Mouse (Mus musculus): ENCODE measurements at regions not wholly inside any gene's neighbourhood (a gene's known extent, or its start where the extent isn't known, plus 50 kb on each side); places are given as distances from the start of the nearest gene placed in this dataset.
"Not testable (repeated sequence)": the region's sequence is repeated elsewhere in the genome, so short reads cannot be mapped to it uniquely, and the experiment has no call there.

DNA sequence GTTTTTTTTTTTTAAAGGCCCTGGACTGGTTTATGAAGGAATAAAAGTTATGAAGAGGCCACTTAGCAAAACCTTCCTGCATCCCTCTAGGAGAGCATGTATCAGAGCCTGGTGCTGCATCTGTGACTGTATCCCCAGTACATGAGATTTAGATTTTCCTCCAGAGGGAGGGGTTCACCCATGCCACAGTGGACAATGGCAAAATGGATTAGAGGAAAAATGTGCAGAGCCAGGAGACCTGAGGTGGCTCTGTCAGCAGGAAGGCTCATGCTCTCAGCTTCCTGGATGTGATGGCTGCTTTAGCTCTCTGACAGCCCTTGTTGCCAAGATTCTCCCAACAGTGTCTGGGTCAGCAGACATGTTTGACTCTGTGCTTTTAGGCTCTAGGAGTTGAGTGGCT lies 298.2 kb downstream of the Eipr1 start:
- DNase-seq (ENCODE audit: low spot score), result no peak

- DNase-seq (ENCODE audit: low spot score), result no peak
Measured at GRCm38 (mm10) chr12:29050516-29051251, 299.1 kb downstream of the Eipr1 start.

GRCm38 (mm10) chr12:29054367-29054766 lies 302.8 kb downstream of the Eipr1 start:
- no peak for DNase-seq (ENCODE audit: low spot score)

DNA sequence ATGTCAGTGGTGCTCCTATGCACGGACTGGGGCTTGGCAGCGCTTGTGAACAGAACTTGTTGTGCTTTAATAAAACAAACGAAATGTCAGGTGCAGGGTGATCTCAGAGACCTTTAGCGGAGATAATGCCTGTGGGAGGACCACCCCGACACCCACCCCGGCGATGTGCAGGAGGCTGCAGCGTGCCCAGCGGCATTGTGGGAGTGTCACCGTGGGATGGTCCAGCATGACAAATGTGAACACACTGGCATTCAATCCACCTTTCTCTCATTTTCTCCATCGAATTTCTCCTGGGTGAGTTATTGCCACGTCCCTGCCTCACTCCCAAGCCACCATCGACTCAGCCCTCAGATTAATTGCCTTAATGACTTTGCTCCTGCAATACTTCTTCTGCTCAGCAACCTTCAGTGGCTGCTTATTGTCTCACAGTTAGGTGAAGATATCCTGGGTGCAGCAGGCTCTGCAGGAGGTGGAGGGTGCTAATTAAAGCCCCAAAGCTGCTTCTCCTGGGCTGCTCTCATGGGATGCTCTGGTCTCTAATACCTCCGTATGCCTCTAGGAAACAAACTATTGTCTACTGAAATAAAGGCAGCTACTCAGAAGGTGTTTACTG lies 310.5 kb downstream of the Eipr1 start:
- DNase-seq (ENCODE audit: low spot score), result no peak

- no peak for DNase-seq (ENCODE audit: low spot score)
Measured at GRCm38 (mm10) chr12:29062801-29063200, 311.2 kb downstream of the Eipr1 start.

- no peak for DNase-seq (ENCODE audit: low spot score)
Measured at GRCm38 (mm10) chr12:29068180-29068579, 316.6 kb downstream of the Eipr1 start.

DNA sequence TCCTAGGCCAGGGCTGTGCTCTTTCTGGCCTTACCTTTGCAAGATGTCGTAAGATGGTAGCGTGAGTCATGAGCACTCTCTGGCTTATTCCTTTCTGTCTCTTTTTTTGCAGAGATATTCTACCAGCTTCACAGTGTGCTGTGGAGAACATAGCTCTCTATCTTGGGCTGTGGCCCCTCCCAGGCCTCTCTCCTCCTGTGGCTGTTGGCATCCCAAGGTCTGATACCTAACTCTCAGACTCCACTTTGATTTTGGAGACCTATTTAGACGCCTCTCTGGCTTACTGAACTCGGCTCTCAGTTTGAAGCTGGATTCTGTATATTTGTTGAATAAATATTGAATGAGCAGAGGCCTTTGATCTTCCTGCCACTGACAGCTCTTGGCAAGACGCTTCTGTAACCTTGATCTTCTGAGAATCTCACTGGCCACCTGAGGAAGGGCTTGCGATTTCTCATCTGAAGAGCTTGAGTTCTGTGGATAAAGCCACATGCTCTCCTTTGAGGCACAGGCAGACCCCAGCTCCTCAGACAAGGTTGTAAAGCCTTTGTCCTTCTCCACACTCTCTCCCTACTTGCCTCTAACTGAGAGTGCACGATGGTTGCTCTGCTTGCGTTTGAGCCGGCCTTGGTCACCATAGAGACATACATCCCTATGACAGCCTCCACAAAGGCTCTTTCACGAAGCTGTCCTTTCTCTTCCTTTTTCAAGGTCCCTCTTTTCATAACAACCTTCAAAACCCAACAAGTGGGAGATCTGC lies 323.7 kb downstream of the Eipr1 start:
- peak; percentile 15 for DNase-seq (ENCODE audit: low spot score)

GRCm38 (mm10) chr12:29076606-29077005 lies 325.0 kb downstream of the Eipr1 start:
- DNase-seq (ENCODE audit: low spot score), result no peak

GRCm38 (mm10) chr12:29079011-29079410 lies 327.4 kb downstream of the Eipr1 start:
- DNase-seq (ENCODE audit: low spot score), result no peak

- no peak for DNase-seq (ENCODE audit: low spot score)
Measured at GRCm38 (mm10) chr12:29083426-29084221, 332.0 kb downstream of the Eipr1 start.

GRCm38 (mm10) chr12:29087245-29087644 lies 335.6 kb downstream of the Eipr1 start:
- DNase-seq (ENCODE audit: low spot score), result not testable (repeated sequence)

DNA sequence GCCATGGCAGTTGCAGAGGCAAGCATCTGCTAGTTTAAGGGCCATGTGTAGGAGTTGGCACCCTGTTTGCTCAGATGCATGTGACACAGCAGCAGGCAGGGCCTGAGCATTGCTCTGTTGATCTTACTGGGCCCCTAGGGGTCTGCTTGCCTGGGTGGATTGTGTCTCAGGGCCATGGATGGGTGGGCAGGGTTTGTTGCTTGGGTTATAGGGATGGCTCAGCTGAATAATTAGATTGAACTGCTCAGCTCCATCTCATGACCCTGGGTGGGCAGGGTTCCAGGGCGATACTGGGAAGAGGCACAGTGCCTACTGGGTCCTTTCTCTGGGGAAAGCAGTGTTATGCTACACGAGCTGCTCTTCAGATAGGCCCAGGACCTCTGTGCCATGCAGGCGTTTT lies 338.0 kb downstream of the Eipr1 start:
- DNase-seq (ENCODE audit: low spot score), result no peak

DNA sequence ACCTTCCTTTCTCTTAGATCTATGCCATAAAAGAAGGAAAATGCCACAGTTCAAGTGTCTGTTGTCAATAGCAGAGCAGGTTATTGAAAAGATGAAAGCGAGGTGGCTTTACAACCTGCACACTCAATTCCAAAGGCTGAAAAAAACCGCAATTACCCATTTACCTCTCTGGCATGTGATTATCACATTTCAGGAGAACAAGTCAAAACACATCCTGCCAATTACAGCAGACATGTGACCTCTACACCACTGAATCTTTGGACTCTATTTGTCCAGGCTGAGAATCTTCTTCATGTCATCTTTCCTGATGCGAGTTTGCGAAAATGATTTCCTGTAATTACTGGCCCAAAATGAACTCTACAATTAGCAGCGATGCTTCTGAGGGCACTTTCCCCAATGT lies 338.8 kb downstream of the Eipr1 start:
- DNase-seq (ENCODE audit: low spot score), result no peak

GRCm38 (mm10) chr12:29095406-29096032 lies 343.9 kb downstream of the Eipr1 start:
- DNase-seq (ENCODE audit: low spot score), result no peak

DNA sequence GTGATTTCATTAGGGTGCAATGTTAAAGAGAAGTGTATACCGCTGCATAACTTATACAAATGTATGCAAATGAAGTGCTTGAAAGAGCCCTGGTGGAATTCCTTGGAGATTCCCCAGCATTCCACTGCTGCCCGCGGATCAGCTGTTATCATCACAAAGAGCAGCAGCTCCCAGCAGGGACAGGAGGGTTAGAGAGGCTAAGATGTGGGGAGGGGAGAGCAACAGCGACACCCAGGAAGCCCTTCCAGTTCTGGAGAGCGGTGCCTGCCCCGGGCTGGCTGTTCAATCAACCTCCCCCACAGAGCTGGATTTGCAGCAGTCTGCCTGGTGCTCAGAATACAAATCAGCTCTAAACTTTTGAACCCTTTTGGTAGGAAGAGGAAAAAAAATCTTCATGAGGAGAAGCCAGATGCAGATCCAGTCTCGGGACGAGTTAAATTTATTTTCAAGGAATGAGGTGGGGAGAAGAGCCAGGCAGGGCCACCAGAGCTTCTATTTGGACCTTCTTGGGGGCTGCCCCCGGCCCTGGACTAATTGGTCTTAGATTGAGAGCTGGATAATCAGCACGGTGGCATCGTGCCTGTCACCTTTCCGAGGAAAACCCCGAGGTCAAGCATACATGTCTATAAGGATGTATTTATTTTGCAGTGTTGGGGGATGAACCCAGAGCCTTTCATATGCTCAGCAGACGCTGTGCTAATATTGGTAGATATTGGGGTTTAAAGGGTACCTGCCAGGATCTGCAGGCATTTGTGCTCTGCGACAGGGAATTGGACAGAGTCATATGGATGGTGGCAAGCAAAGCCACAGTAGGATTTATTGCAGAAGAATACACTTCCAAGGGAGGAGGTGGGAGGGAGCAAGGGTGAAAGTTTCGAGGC lies 344.7 kb downstream of the Eipr1 start:
- DNase-seq (ENCODE audit: low spot score), result peak; percentile 15

GRCm38 (mm10) chr12:29100042-29100570 lies 348.5 kb downstream of the Eipr1 start:
- no peak for DNase-seq (ENCODE audit: low spot score)

DNA sequence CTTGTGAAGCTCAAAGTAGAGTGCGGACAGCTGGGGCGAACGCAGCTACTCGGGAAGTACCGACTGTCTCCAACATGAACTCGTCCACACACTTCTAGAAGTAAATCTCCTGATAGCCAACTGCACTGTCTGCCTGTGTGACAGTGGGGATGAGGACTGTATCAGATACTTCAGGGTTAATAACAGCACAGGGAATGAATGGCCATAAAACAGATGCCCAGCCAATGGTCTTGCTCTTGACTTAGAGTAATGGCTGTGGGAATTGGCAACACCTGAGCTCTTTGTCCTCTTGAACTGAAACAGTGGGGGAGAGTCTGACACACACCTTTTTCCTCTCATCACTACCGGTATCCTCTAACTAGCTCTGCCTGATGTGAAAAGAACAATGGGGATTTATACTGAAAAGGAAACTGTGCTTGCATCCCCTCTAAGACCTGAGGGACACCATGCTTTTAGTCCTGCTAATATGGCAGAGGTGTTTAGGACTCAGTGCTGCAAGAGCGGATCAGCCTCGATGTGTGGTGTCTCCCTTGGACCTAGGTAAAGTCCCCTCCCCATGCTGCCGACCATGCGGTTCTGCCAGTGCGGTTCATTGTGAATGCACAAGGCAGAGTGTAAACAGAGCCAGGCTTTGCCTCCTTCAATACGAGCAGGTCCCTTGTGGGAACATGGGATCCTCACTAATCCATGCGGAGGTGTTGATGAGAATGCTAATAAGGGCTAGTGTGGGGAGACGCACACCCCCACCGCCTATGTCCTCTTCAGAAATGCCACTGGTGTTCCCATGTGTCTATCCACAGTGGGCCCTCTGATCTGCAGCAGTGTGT lies 355.5 kb downstream of the Eipr1 start:
- no peak for DNase-seq (ENCODE audit: low spot score)

DNA sequence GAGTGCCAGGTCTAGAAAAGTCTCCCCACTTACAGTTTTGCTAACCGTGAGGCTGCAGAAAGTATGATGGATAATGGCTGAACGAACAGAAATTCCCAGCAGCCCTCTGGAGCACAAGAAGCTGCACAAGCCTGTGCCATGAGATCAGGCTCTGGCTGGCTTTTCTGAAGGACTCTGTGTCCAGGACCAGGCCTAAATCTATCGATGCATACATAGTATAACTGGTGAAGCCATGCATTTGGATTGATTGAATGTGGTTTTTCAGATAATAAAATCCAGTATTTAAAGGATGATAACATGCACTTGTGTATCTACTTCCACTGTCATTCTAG lies 356.1 kb downstream of the Eipr1 start:
- DNase-seq (ENCODE audit: low spot score), result no peak

GRCm38 (mm10) chr12:29118336-29118735 lies 366.7 kb downstream of the Eipr1 start:
- no peak for DNase-seq (ENCODE audit: low spot score)

GRCm38 (mm10) chr12:29121159-29121558 lies 369.6 kb downstream of the Eipr1 start:
- DNase-seq (ENCODE audit: low spot score), result no peak

Data from testis, postnatal 14 days (tissue).